Mouse (Mus musculus): ENCODE data around the gene Olfr803.

Olfr803 gene

GRCm38 (mm10) chr10:129694186-129694585 lies at the start of gene Olfr803:
Gene Olfr803 (minus strand): TSS chr10:129694286.
- no peak for DNase-seq (ENCODE audit: low spot score)

GRCm38 (mm10) chr10:129741821-129742220 lies 47.7 kb upstream of the Olfr803 start, which contains the start of gene Olfr806:
Gene Olfr806 (minus strand): TSS chr10:129741921.
- DNase-seq (ENCODE audit: low spot score), result no peak

- no peak for DNase-seq (ENCODE audit: low spot score)
Measured at GRCm38 (mm10) chr10:129729275-129729674, 35.2 kb upstream of the Olfr803 start, which contains the start of gene Olfr805. Gene Olfr805 (minus strand): TSS chr10:129729375.

- DNase-seq (ENCODE audit: low spot score), result no peak
Measured at GRCm38 (mm10) chr10:129702910-129703309, 8.8 kb upstream of the Olfr803 start, which contains the start of gene Olfr804. Gene Olfr804 (plus strand): TSS chr10:129703210.

- no peak for DNase-seq (ENCODE audit: low spot score)
Measured at GRCm38 (mm10) chr10:129688069-129688468, 6.0 kb downstream of the Olfr803 start, which contains the start of gene Olfr802. Gene Olfr802 (minus strand): TSS chr10:129688169.

GRCm38 (mm10) chr10:129673765-129674164 lies 20.3 kb downstream of the Olfr803 start, which contains the start of gene Olfr801:
Gene Olfr801 (minus strand): TSS chr10:129673865.
- DNase-seq (ENCODE audit: low spot score), result no peak

GRCm38 (mm10) chr10:129657394-129657793 lies 36.7 kb downstream of the Olfr803 start, which contains the start of gene Olfr800:
Gene Olfr800 (plus strand): TSS chr10:129657694.
- no peak for DNase-seq (ENCODE audit: low spot score)

- no peak for DNase-seq (ENCODE audit: low spot score)
Measured at GRCm38 (mm10) chr10:129651763-129652162, 42.3 kb downstream of the Olfr803 start.

All from testis, postnatal 14 days (tissue).